ENCODE assay signal across 12 mouse cellular contexts in genomic region chr9:54918191-54918590, GRCm38 (mm10). TPM values are rescaled to one million over a fixed set of nuclear protein-coding genes. Genes with fewer than 3 reads are reported as not detected.
A peak's percentile ranks its signal among the peaks of the same experiment; 100 is the strongest.
DNase-seq lines count a peak whose midpoint lies in the region; ATAC-seq lines count a peak whose summit lies in the region.
"Had no signal": no experiment of that assay in that cellular context is flagged by ENCODE, and none has a peak within 500 bp of the region (broad histone marks: within the 10 kb centered on the region; RNA-seq: fewer than 3 reads in every experiment).

No protein-coding gene starts in this region.

- 73% methylated on average over 2 of the region's 2 CpGs for WGBS in embryonic facial prominence, embryonic 12.5 days
- 79% methylated on average over 2 of the region's 2 CpGs for WGBS in hindbrain, embryonic 16.5 days
- 76% methylated on average over 2 of the region's 2 CpGs for WGBS in limb, embryonic 12.5 days
- 74% methylated on average over 2 of the region's 2 CpGs for WGBS in forebrain, embryonic 15.5 days

- H3K9me3 ChIP-seq in embryonic facial prominence, embryonic 12.5 days: peaks cover 4% of the 10 kb centered on the region; the same call in 1 of the 2 replicates
- H3K9me3 ChIP-seq in hindbrain, embryonic 16.5 days (ENCODE audit: control insufficient read depth, low read length): no peaks in the 10 kb centered on the region; the same call in 1 of the 2 replicates
- H3K9me3 ChIP-seq in limb, embryonic 12.5 days: no peaks in the 10 kb centered on the region
- no peaks in the 10 kb centered on the region for H3K9me3 ChIP-seq in forebrain, embryonic 15.5 days

- H3K4me2 ChIP-seq in embryonic facial prominence, embryonic 12.5 days (replicated peaks): peak overlapping the region; percentile 83
- H3K4me2 ChIP-seq in hindbrain, embryonic 16.5 days (ENCODE audit: low read length): peak overlapping the region; percentile 88; the same call in 1 of the 2 replicates
- peak overlapping the region; percentile 79 for H3K4me2 ChIP-seq in limb, embryonic 12.5 days
- H3K4me2 ChIP-seq in forebrain, embryonic 15.5 days (replicated peaks): no peak overlapping the region

- H3K9ac ChIP-seq in embryonic facial prominence, embryonic 12.5 days: no peak overlapping the region
- no peak overlapping the region for H3K9ac ChIP-seq in hindbrain, embryonic 16.5 days (ENCODE audit: low read depth, low read length)
- H3K9ac ChIP-seq in limb, embryonic 12.5 days (replicated peaks): no peak overlapping the region
- H3K9ac ChIP-seq in forebrain, embryonic 15.5 days (replicated peaks): no peak overlapping the region

- H3K27ac ChIP-seq in embryonic facial prominence, embryonic 12.5 days: no peak overlapping the region
- H3K27ac ChIP-seq in hindbrain, embryonic 16.5 days (ENCODE audit: low read depth, low read length): no peak overlapping the region
- no peak overlapping the region for H3K27ac ChIP-seq in limb, embryonic 12.5 days
- H3K27ac ChIP-seq in forebrain, embryonic 15.5 days (replicated peaks): no peak overlapping the region

- H3K27me3 ChIP-seq in embryonic facial prominence, embryonic 12.5 days: no peaks in the 10 kb centered on the region
- no peaks in the 10 kb centered on the region for H3K27me3 ChIP-seq in hindbrain, embryonic 16.5 days (replicated peaks; ENCODE audit: control insufficient read depth, insufficient read depth, low read length)
- H3K27me3 ChIP-seq in limb, embryonic 12.5 days: no peaks in the 10 kb centered on the region
- H3K27me3 ChIP-seq in forebrain, embryonic 15.5 days: no peaks in the 10 kb centered on the region
- H3K27me3 ChIP-seq: CH12.LX had no signal

- ATAC-seq in embryonic facial prominence, embryonic 12.5 days (ENCODE audit: insufficient number of reproducible peaks, insufficient read depth, low FRiP score, low TSS enrichment): no peak
- ATAC-seq in hindbrain, embryonic 16.5 days: no peak
- ATAC-seq in limb, embryonic 12.5 days (ENCODE audit: insufficient number of reproducible peaks, insufficient read depth, low FRiP score, low TSS enrichment, low read depth): no peak
- no peak for ATAC-seq in megakaryocyte, adult 5-6 weeks (ENCODE audit: poor library complexity, severe bottlenecking)
- ATAC-seq in forebrain, embryonic 15.5 days (replicated peaks): no peak

- H3K36me3 ChIP-seq in embryonic facial prominence, embryonic 12.5 days: peaks cover 9% of the 10 kb centered on the region; the same call in 1 of the 2 replicates
- peaks cover 6% of the 10 kb centered on the region for H3K36me3 ChIP-seq in hindbrain, embryonic 16.5 days (ENCODE audit: control insufficient read depth, insufficient read depth, low read length)
- H3K36me3 ChIP-seq in limb, embryonic 12.5 days: peaks cover 10% of the 10 kb centered on the region
- 0 out of 2 replicates have a peak, but pooled peaks cover 6% of the 10 kb centered on the region for H3K36me3 ChIP-seq in forebrain, embryonic 15.5 days

- peak; percentile 51 for DNase-seq in kidney, adult 11 months
- DNase-seq in kidney, postnatal 10 days: no peak
- DNase-seq in cerebellum, adult 18-20 months: no peak
- DNase-seq: cerebellum, postnatal 14 days; lung, postnatal 4 days had no signal

- H3K4me1 ChIP-seq in embryonic facial prominence, embryonic 12.5 days: peaks cover 10% of the 10 kb centered on the region; the same call in 1 of the 2 replicates
- peaks cover 2% of the 10 kb centered on the region; the same call in 1 of the 2 replicates for H3K4me1 ChIP-seq in hindbrain, embryonic 16.5 days (ENCODE audit: control insufficient read depth, insufficient read depth, low read depth, low read length)
- peaks cover 11% of the 10 kb centered on the region for H3K4me1 ChIP-seq in limb, embryonic 12.5 days (replicated peaks)
- peaks cover 8% of the 10 kb centered on the region for H3K4me1 ChIP-seq in forebrain, embryonic 15.5 days

- H3K4me3 ChIP-seq in embryonic facial prominence, embryonic 12.5 days: no peak overlapping the region
- no peak overlapping the region for H3K4me3 ChIP-seq in hindbrain, embryonic 16.5 days (ENCODE audit: low read length)
- peak overlapping the region; percentile 68 for H3K4me3 ChIP-seq in limb, embryonic 12.5 days (replicated peaks)
- no peak overlapping the region for H3K4me3 ChIP-seq in forebrain, embryonic 15.5 days

RNA-seq across cellular contexts. Expression of gene Hykk, which starts 1.1 kb away (rescaled TPM):
- 7.5 and 8.0 TPM in 2 replicates for polyA plus RNA-seq in embryonic facial prominence, embryonic 12.5 days (2016; fragmentation: Nextera tagmentation; extraction: Ambion mirVana)
- 1.9 and 2.2 TPM in 2 replicates for polyA plus RNA-seq in hindbrain, embryonic 16.5 days (2015; fragmentation: Nextera tagmentation; extraction: Ambion mirVana)
- 6.3 and 7.6 TPM in 2 replicates for polyA plus RNA-seq in limb, embryonic 12.5 days (2016; fragmentation: Nextera tagmentation; extraction: Ambion mirVana)
- 0.07 and 0.09 TPM in 2 replicates for total RNA-seq in megakaryocyte, adult 5-6 weeks (2015)
- 0.12 and 0.22 TPM in 2 replicates for total RNA-seq in megakaryocyte, adult 5-6 weeks (2017)
- polyA plus RNA-seq in forebrain, embryonic 15.5 days (2015; fragmentation: Nextera tagmentation; extraction: Ambion mirVana): 1.6 and 1.8 TPM in 2 replicates

RNA-seq across cellular contexts. Expression of gene Psma4, which starts 32.4 kb away (rescaled TPM):
- 301 and 314 TPM in 2 replicates for polyA plus RNA-seq in embryonic facial prominence, embryonic 12.5 days (2016; fragmentation: Nextera tagmentation; extraction: Ambion mirVana)
- 256 and 265 TPM in 2 replicates for polyA plus RNA-seq in hindbrain, embryonic 16.5 days (2015; fragmentation: Nextera tagmentation; extraction: Ambion mirVana)
- polyA plus RNA-seq in limb, embryonic 12.5 days (2016; fragmentation: Nextera tagmentation; extraction: Ambion mirVana): 311 and 312 TPM in 2 replicates
- total RNA-seq in megakaryocyte, adult 5-6 weeks (2015): 291 and 300 TPM in 2 replicates
- 323 and 387 TPM in 2 replicates for total RNA-seq in megakaryocyte, adult 5-6 weeks (2017)
- 278 and 286 TPM in 2 replicates for polyA plus RNA-seq in forebrain, embryonic 15.5 days (2015; fragmentation: Nextera tagmentation; extraction: Ambion mirVana)

RNA-seq across cellular contexts. Expression of gene AY074887, which starts 32.6 kb away (rescaled TPM):
- 1.0 and 1.6 TPM in 2 replicates for polyA plus RNA-seq in embryonic facial prominence, embryonic 12.5 days (2016; fragmentation: Nextera tagmentation; extraction: Ambion mirVana)
- polyA plus RNA-seq in hindbrain, embryonic 16.5 days (2015; fragmentation: Nextera tagmentation; extraction: Ambion mirVana): 0.86 and 0.90 TPM in 2 replicates
- polyA plus RNA-seq in limb, embryonic 12.5 days (2016; fragmentation: Nextera tagmentation; extraction: Ambion mirVana): 1.2 and 1.4 TPM in 2 replicates
- total RNA-seq in megakaryocyte, adult 5-6 weeks (2015): not detected in 2 replicates
- total RNA-seq in megakaryocyte, adult 5-6 weeks (2017): 0.65 TPM in 1 of 2 replicates, not detected in the other
- 1.0 and 1.5 TPM in 2 replicates for polyA plus RNA-seq in forebrain, embryonic 15.5 days (2015; fragmentation: Nextera tagmentation; extraction: Ambion mirVana)
- total RNA-seq: CH12.LX; neutrophil, adult 5-6 weeks had no signal

RNA-seq across cellular contexts. Expression of gene Ireb2, which starts 54.6 kb away (rescaled TPM):
- polyA plus RNA-seq in embryonic facial prominence, embryonic 12.5 days (2016; fragmentation: Nextera tagmentation; extraction: Ambion mirVana): 50.0 and 50.7 TPM in 2 replicates
- polyA plus RNA-seq in hindbrain, embryonic 16.5 days (2015; fragmentation: Nextera tagmentation; extraction: Ambion mirVana): 28.1 and 34.7 TPM in 2 replicates
- polyA plus RNA-seq in limb, embryonic 12.5 days (2016; fragmentation: Nextera tagmentation; extraction: Ambion mirVana): 53.2 and 55.9 TPM in 2 replicates
- 44.2 and 47.9 TPM in 2 replicates for total RNA-seq in megakaryocyte, adult 5-6 weeks (2015)
- 37.6 and 41.2 TPM in 2 replicates for total RNA-seq in megakaryocyte, adult 5-6 weeks (2017)
- polyA plus RNA-seq in forebrain, embryonic 15.5 days (2015; fragmentation: Nextera tagmentation; extraction: Ambion mirVana): 48.6 and 51.2 TPM in 2 replicates
